Mouse (Mus musculus): Measurements from ENCODE around the gene Asxl2. TPM values are rescaled to one million over a fixed set of nuclear protein-coding genes. Genes with fewer than 3 reads are reported as not detected.

Gene Asxl2
- total RNA-seq, 2 experiments from 2014 or later = 21.9 to 25.2 TPM

- ATAC-seq (replicated peaks; ENCODE audit: low FRiP score, poor library complexity, severe bottlenecking) = no peak
Observed at GRCm38 (mm10) chr12:3537616-3538015, 111.0 kb downstream of the Asxl2 start.

- no peak for ATAC-seq (replicated peaks; ENCODE audit: low FRiP score, poor library complexity, severe bottlenecking)
Observed at GRCm38 (mm10) chr12:3538036-3538435, 111.4 kb downstream of the Asxl2 start.

GRCm38 (mm10) chr12:3539605-3540004, 112.9 kb downstream of the Asxl2 start:
- ATAC-seq (replicated peaks; ENCODE audit: low FRiP score, poor library complexity, severe bottlenecking) = no peak

GRCm38 (mm10) chr12:3540871-3541270, 114.2 kb downstream of the Asxl2 start:
- no peak for ATAC-seq (replicated peaks; ENCODE audit: low FRiP score, poor library complexity, severe bottlenecking)

- no peak for ATAC-seq (replicated peaks; ENCODE audit: low FRiP score, poor library complexity, severe bottlenecking)
Observed at GRCm38 (mm10) chr12:3545451-3545850, 118.8 kb downstream of the Asxl2 start.

- no peak for ATAC-seq (replicated peaks; ENCODE audit: low FRiP score, poor library complexity, severe bottlenecking)
Observed at GRCm38 (mm10) chr12:3546121-3546658, 119.5 kb downstream of the Asxl2 start.

GRCm38 (mm10) chr12:3546781-3547180, 120.1 kb downstream of the Asxl2 start:
- ATAC-seq (replicated peaks; ENCODE audit: low FRiP score, poor library complexity, severe bottlenecking) = no peak

- ATAC-seq (replicated peaks; ENCODE audit: low FRiP score, poor library complexity, severe bottlenecking) = no peak
Observed at GRCm38 (mm10) chr12:3547506-3547905, 120.8 kb downstream of the Asxl2 start.

- no peak for ATAC-seq (replicated peaks; ENCODE audit: low FRiP score, poor library complexity, severe bottlenecking)
Observed at GRCm38 (mm10) chr12:3547911-3548310, 121.3 kb downstream of the Asxl2 start.

GRCm38 (mm10) chr12:3548582-3549211, 122.0 kb downstream of the Asxl2 start:
- no peak for ATAC-seq (replicated peaks; ENCODE audit: low FRiP score, poor library complexity, severe bottlenecking)

GRCm38 (mm10) chr12:3550280-3550679, 123.6 kb downstream of the Asxl2 start:
- no peak for ATAC-seq (replicated peaks; ENCODE audit: low FRiP score, poor library complexity, severe bottlenecking)

Other genes starting within 250 kb of the Asxl2 start
- gene Rab10, start 116.9 kb upstream of the Asxl2 start, total RNA-seq (2015; ENCODE audit: low replicate concordance) = 121 and 138 TPM in 2 replicates
- 157 and 179 TPM in 2 replicates for gene Rab10, start 116.9 kb upstream of the Asxl2 start, total RNA-seq (2017; ENCODE audit: low replicate concordance)
- not detected in 2 replicates for gene Kif3c, start 61.7 kb upstream of the Asxl2 start, total RNA-seq (2015; ENCODE audit: low replicate concordance)
- gene Kif3c, start 61.7 kb upstream of the Asxl2 start, total RNA-seq (2017; ENCODE audit: low replicate concordance) = 1.5 and 1.8 TPM in 2 replicates
- gene Dtnb, start 145.5 kb downstream of the Asxl2 start, total RNA-seq (2015; ENCODE audit: low replicate concordance) = 7.5 and 14.8 TPM in 2 replicates
- 8.3 and 19.0 TPM in 2 replicates for gene Dtnb, start 145.5 kb downstream of the Asxl2 start, total RNA-seq (2017; ENCODE audit: low replicate concordance)